8 mouse cellular contexts compared by ENCODE assay signal in genomic region chr2:154436076-154436457, GRCm38 (mm10). TPM values are rescaled to one million over a fixed set of nuclear protein-coding genes. Genes with fewer than 3 reads are reported as not detected.
DNase-seq lines count a peak whose midpoint lies in the region; ATAC-seq lines count a peak whose summit lies in the region.

No protein-coding gene starts in this region.

- no peaks in the 10 kb centered on the region for H3K36me3 ChIP-seq in lung, embryonic 16.5 days (ENCODE audit: control insufficient read depth, insufficient read depth, low read length)

- under 1% methylated on average over 20 of the region's 44 CpGs for WGBS in lung, embryonic 16.5 days

- DNase-seq in MEL-GATA-1-ER (ENCODE audit: extremely low read depth, low read depth) = peak; percentile 85
- peak; percentile 97 for DNase-seq in cerebellum, adult 8-10 months
- peak; percentile 97 for DNase-seq in forelimb bud, embryonic 11.5 days (ENCODE audit: low read depth, low spot score)
- DNase-seq in layer of hippocampus, adult 9-10 months (ENCODE audit: low spot score) = peak; percentile 86
- DNase-seq in ovary, postnatal 10 days (ENCODE audit: low spot score) = peak; percentile 77
- peak; percentile 98 to 99 for DNase-seq in thymus, postnatal 10 days (ENCODE audit: low spot score in 2 of 2)

- H3K4me2 ChIP-seq in lung, embryonic 16.5 days (ENCODE audit: low read depth, low read length) = peak overlapping the region; percentile 54

- H3K27ac ChIP-seq in lung, embryonic 16.5 days (ENCODE audit: low read length) = no peak overlapping the region

- peak; percentile 99 to 100 for ATAC-seq in hematopoietic stem cell, adult 5-6 weeks (replicated peaks in 1 of 2; ENCODE audit: insufficient read depth in 1 of 2, low FRiP score in 2 of 2, low TSS enrichment in 1 of 2, low read depth in 1 of 2, poor library complexity in 2 of 2, severe bottlenecking in 2 of 2)
- ATAC-seq in lung, embryonic 16.5 days (ENCODE audit: low read depth) = peak; percentile 100

- no peaks in the 10 kb centered on the region for H3K9me3 ChIP-seq in lung, embryonic 16.5 days (ENCODE audit: control insufficient read depth, low read length)

- peaks cover 12% of the 10 kb centered on the region for H3K4me1 ChIP-seq in lung, embryonic 16.5 days (replicated peaks; ENCODE audit: control insufficient read depth, insufficient read depth, low read length)

- H3K9ac ChIP-seq in lung, embryonic 16.5 days (ENCODE audit: low read length) = peak overlapping the region; percentile 99

- peak overlapping the region; percentile 98 for H3K4me3 ChIP-seq in lung, embryonic 16.5 days (ENCODE audit: low read length)

- no peaks in the 10 kb centered on the region for H3K27me3 ChIP-seq in lung, embryonic 16.5 days (ENCODE audit: control insufficient read depth, insufficient read depth, low read depth, low read length)

RNA-seq across cellular contexts. Expression of gene Cbfa2t2, which starts 0.2 kb away (rescaled TPM):
- total RNA-seq in hematopoietic stem cell, adult 5-6 weeks (2017) = 25.0 and 26.6 TPM in 2 replicates
- 34.0 and 34.9 TPM in 2 replicates for polyA plus RNA-seq in lung, embryonic 16.5 days (2015; fragmentation: Nextera tagmentation; extraction: Ambion mirVana)

RNA-seq across cellular contexts. Expression of gene Snta1, which starts 28.2 kb away (rescaled TPM):
- 0.69 TPM in 1 of 2 replicates, not detected in the other for total RNA-seq in hematopoietic stem cell, adult 5-6 weeks (2017)
- 8.2 and 8.4 TPM in 2 replicates for polyA plus RNA-seq in lung, embryonic 16.5 days (2015; fragmentation: Nextera tagmentation; extraction: Ambion mirVana)
